Mouse (Mus musculus): ENCODE data around the gene Rbm15b. TPM values are rescaled to one million over a fixed set of nuclear protein-coding genes. Genes with fewer than 3 reads are reported as not detected.

Rbm15b gene
- polyA plus RNA-seq, 1 experiment from 2014 or later, result 16.6 TPM

DNA sequence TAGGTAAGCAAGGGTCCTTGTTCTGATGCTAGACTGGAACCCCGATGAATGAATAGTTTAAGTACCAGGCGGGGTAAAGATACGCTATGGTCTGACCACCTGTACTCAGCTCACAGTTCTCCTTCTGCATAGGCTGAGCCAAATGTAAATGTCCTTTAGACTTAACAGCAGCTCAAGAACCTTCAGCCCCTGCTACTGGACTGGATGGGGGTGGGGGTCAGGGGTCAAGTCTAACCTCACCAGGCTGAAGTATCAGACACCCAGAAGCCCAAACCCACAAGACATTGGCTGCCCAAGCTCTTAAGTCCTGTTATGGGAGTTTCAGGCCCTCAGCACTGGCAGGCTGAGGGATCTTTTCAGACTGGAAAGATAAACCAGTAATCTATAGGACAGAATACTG is 1.1 kb upstream of the Rbm15b start:
- Histone ChIP-seq H3K4me3 (replicated peaks; ENCODE audit: low read length) (no peak overlapping the region), H3K4me1 (replicated peaks; ENCODE audit: control insufficient read depth, insufficient read depth, low read length) (peaks cover 65% of the 10 kb centered on the region), H3K9me3 (ENCODE audit: control insufficient read depth, low read length) (no peaks in the 10 kb centered on the region), H3K9ac (replicated peaks; ENCODE audit: low read depth, low read length) (no peak overlapping the region), H3K36me3 (ENCODE audit: control insufficient read depth, insufficient read depth) (peaks cover 15% of the 10 kb centered on the region), H3K27me3 (replicated peaks; ENCODE audit: control insufficient read depth, insufficient read depth, low read length) (no peaks in the 10 kb centered on the region), H3K4me2 (ENCODE audit: low read length) (no peak overlapping the region), H3K27ac (ENCODE audit: low read length) (no peak overlapping the region)
- ATAC-seq, result no peak
- WGBS, result 97% methylated on average over 3 of the region's 3 CpGs

DNA sequence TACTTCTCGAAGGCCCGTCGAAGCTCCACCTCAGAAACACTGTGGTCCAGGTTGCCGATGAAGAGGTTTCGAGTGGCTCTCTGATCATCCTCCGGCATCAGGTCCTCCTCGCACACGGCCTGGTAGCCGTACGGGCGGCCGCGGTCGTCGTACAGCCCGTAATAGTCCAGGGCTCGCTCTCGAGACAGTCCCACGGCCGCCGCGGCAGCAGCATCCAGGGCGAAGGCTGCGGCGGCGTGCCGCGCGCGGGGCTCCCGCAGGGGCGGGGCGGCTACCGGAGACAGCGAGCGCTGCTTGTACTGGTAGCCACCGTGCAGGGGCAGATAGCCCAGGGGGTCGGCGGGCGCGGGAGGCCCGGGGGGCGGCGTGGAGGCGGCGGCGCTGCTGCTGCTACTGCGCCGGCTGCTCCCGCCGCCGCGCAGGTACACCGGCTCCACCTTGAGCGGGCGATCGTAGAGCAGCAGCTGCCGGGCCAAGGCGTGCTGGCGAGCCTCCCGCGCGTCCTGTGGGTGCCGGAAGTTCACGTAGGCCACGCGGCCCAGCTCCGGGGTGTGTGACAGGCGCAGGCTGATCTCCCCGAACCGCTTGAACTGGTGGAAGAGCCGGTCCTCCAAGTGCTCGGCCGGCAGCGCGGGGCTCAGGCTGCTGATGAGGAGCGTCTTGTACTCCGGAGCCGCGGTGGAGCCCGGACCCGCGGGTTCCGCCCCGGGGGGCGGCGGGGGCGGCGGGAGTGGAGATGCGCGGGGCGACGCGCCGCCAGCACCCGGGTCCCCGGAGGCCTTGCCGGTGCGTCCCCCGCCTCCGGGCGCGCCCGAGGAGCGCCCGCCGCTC is 1.1 kb downstream of the Rbm15b start:
- under 1% methylated on average over 98 of the region's 107 CpGs for WGBS
- peak overlapping the region; percentile 88 for H3K27ac ChIP-seq (ENCODE audit: low read length)
- H3K4me3 ChIP-seq (replicated peaks; ENCODE audit: low read length), result peak overlapping the region; percentile 94
- no peaks in the 10 kb centered on the region for H3K9me3 ChIP-seq (ENCODE audit: control insufficient read depth, low read length)
- H3K36me3 ChIP-seq (ENCODE audit: control insufficient read depth, insufficient read depth), result peaks cover 18% of the 10 kb centered on the region
- ATAC-seq, result peak; percentile 3
- peak overlapping the region; percentile 100 for H3K4me2 ChIP-seq (ENCODE audit: low read length)
- no peaks in the 10 kb centered on the region for H3K27me3 ChIP-seq (replicated peaks; ENCODE audit: control insufficient read depth, insufficient read depth, low read length)
- peak overlapping the region; percentile 99 for H3K9ac ChIP-seq (replicated peaks; ENCODE audit: low read depth, low read length)
- peaks cover 78% of the 10 kb centered on the region for H3K4me1 ChIP-seq (replicated peaks; ENCODE audit: control insufficient read depth, insufficient read depth, low read length)

DNA sequence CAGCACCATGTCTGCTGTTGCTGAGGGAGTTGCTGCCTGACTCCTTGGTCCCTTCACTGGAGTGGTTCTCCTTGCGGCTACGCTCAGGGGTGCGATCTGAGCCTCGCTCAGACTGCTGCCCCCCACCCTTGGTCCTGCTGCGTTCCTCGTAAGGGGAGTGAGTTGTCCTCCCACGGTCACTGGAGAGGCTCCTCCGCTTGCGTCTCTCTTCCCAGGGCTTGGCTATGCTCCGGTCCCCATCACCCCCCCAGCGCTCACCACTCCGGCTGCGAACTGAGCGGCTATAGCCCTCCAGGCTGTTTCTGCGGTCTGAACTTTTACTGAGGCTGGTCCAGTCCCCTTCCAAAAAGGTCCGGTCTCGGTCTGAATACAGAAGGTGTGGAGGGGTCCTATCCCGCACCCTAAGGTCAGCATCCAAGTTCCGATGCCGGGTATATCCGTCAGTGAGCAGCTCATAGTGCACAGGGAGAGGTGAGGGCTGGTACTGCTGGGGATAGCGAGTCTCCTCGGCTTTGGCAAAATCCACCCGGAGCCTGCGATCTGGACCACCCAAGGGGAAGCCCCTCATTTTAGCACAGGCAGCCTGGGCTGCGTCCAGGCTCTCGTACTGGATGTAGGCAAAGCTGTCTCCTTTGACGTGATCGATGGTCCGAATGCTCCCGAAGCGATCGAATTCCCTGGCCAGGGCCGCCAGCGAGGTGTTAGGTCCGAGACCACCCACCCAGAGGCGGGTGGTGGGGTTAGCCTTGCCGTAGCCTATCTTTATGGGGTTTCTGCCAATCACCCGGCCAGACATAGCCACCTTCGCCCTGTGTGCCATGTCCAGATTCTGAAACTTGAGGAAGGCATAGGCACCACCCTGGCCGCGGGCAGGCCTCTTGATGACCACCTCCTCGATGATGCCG is 2.0 kb downstream of the Rbm15b start:
- H3K9me3 ChIP-seq (ENCODE audit: control insufficient read depth, low read length), result no peaks in the 10 kb centered on the region
- peak overlapping the region; percentile 99 for H3K9ac ChIP-seq (replicated peaks; ENCODE audit: low read depth, low read length)
- WGBS, result 22% methylated on average over 44 of the region's 44 CpGs
- no peak overlapping the region for H3K27ac ChIP-seq (ENCODE audit: low read length)
- H3K4me1 ChIP-seq (replicated peaks; ENCODE audit: control insufficient read depth, insufficient read depth, low read length), result peaks cover 69% of the 10 kb centered on the region
- H3K4me2 ChIP-seq (ENCODE audit: low read length), result peak overlapping the region; percentile 100
- peaks cover 17% of the 10 kb centered on the region for H3K36me3 ChIP-seq (ENCODE audit: control insufficient read depth, insufficient read depth)
- no peak for ATAC-seq
- no peaks in the 10 kb centered on the region for H3K27me3 ChIP-seq (replicated peaks; ENCODE audit: control insufficient read depth, insufficient read depth, low read length)
- peak overlapping the region; percentile 94 for H3K4me3 ChIP-seq (replicated peaks; ENCODE audit: low read length)

DNA sequence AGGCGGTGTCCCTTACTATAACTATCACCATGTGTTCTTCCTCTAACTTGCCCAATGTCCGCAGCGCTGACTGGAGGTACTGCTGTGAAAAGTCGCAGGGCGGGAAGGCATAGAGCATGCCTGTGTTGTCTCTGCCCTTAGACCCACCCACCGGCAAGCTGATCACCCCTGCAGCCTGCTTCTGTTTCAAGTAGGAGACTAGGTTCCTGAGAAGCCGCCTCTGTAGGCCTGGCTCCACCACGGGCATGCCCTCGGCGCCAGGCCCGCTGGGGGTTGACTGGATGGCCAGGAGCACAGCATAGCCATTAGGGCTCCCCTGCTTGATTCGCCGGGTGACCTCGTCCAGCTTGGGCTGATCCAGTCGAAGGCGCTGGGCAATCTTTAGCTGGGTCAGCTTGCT is 2.9 kb downstream of the Rbm15b start:
- H3K36me3 ChIP-seq (ENCODE audit: control insufficient read depth, insufficient read depth), result peaks cover 12% of the 10 kb centered on the region
- no peak for ATAC-seq
- peaks cover 61% of the 10 kb centered on the region for H3K4me1 ChIP-seq (replicated peaks; ENCODE audit: control insufficient read depth, insufficient read depth, low read length)
- no peaks in the 10 kb centered on the region for H3K9me3 ChIP-seq (ENCODE audit: control insufficient read depth, low read length)
- no peak overlapping the region for H3K27ac ChIP-seq (ENCODE audit: low read length)
- H3K4me3 ChIP-seq (replicated peaks; ENCODE audit: low read length), result peak overlapping the region; percentile 94
- H3K4me2 ChIP-seq (ENCODE audit: low read length), result peak overlapping the region; percentile 100
- 53% methylated on average over 16 of the region's 16 CpGs for WGBS
- H3K9ac ChIP-seq (replicated peaks; ENCODE audit: low read depth, low read length), result peak overlapping the region; percentile 99
- H3K27me3 ChIP-seq (replicated peaks; ENCODE audit: control insufficient read depth, insufficient read depth, low read length), result no peaks in the 10 kb centered on the region

DNA sequence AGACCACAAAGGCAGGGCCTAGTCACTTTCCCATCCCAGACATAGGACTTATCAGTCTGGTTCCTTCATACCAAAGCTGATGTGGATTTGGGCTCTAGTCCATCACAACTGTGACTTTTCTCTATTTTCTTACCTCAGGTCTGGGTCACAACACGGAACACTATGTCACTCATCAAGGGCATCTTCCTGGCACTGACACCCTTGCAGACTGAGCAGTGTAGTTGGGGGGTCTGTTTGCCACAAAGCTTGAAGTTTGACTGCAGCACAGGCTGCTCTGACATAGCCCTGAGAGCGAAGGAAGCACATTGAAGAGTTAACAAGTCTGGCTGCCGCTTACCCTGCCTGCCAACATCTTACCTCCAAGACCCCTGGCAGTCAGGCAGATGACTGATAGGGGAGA is 4.1 kb downstream of the Rbm15b start:
- H3K9ac ChIP-seq (replicated peaks; ENCODE audit: low read depth, low read length), result 0 out of 2 replicates have a peak overlapping the region, but pooled peaks have one; percentile 5
- H3K4me1 ChIP-seq (replicated peaks; ENCODE audit: control insufficient read depth, insufficient read depth, low read length), result peaks cover 53% of the 10 kb centered on the region
- H3K9me3 ChIP-seq (ENCODE audit: control insufficient read depth, low read length), result no peaks in the 10 kb centered on the region
- H3K4me3 ChIP-seq (replicated peaks; ENCODE audit: low read length), result peak overlapping the region; percentile 10
- no peak overlapping the region for H3K27ac ChIP-seq (ENCODE audit: low read length)
- H3K36me3 ChIP-seq (ENCODE audit: control insufficient read depth, insufficient read depth), result 0 out of 2 replicates have a peak, but pooled peaks cover 15% of the 10 kb centered on the region
- H3K4me2 ChIP-seq (ENCODE audit: low read length), result peak overlapping the region; percentile 42
- no peaks in the 10 kb centered on the region for H3K27me3 ChIP-seq (replicated peaks; ENCODE audit: control insufficient read depth, insufficient read depth, low read length)
- ATAC-seq, result no peak
- 67% methylated on average over 3 of the region's 3 CpGs for WGBS

DNA sequence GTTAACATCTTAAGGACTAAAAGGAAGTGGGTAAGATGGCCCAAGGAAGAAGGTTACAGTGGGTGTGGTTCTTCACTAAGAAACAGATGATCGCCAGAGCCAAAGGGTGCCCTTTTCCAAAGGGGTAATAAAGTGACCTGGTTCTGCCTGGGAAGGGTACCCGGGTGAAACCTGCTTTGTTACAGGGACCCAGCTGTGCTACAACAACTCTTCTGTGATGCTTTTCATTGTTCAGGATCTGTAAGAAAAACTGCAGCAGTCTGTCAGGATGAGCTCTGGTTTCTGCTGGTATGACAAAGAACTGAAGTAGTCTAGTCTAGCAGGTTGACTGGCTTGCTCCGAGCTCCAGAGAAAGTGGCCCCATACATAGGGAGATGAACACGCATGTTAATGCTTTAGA is 5.1 kb downstream of the Rbm15b start:
- peaks cover 15% of the 10 kb centered on the region; the same call in 1 of the 2 replicates for H3K36me3 ChIP-seq (ENCODE audit: control insufficient read depth, insufficient read depth)
- H3K4me1 ChIP-seq (replicated peaks; ENCODE audit: control insufficient read depth, insufficient read depth, low read length), result peaks cover 45% of the 10 kb centered on the region
- no peak overlapping the region for H3K4me2 ChIP-seq (ENCODE audit: low read length)
- no peak overlapping the region for H3K4me3 ChIP-seq (replicated peaks; ENCODE audit: low read length)
- H3K9ac ChIP-seq (replicated peaks; ENCODE audit: low read depth, low read length), result no peak overlapping the region
- no peaks in the 10 kb centered on the region for H3K9me3 ChIP-seq (ENCODE audit: control insufficient read depth, low read length)
- 74% methylated on average over 4 of the region's 4 CpGs for WGBS
- no peak overlapping the region for H3K27ac ChIP-seq (ENCODE audit: low read length)
- no peak for ATAC-seq
- H3K27me3 ChIP-seq (replicated peaks; ENCODE audit: control insufficient read depth, insufficient read depth, low read length), result no peaks in the 10 kb centered on the region

DNA sequence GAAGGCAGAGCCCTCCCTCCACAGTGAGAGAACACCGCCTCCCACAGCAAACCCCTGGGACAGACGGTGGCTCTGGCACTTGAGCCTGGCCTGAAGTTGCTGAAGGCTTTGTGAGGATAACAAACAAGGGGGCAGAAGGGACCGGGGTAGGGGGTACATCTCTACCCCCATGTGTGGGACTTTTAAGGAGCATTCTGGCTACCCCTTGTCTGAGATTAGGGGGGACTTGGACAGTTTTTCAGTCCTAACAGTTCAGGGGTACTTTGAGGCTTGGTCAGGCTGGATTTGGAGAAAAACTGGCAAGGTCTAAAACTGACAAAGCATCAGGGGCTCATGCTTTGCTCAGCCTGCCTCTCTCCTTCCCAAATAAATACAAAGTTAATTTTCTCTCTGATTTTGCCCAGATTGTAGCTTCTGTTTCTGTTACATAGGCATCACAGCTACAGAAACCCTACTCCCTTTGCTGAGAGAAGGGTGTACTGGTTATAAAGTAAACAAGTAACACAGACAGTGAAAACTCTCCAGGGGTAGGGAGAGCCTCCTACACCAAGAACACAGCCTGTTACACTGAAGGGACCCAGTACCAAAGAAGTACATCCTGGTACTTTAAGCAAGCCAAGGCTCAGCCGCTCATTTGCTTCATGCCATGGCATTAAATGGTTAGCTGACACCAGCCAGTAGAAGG is 6.0 kb downstream of the Rbm15b start:
- ATAC-seq, result no peak
- Histone ChIP-seq H3K27ac (ENCODE audit: low read length) (no peak overlapping the region), H3K4me2 (ENCODE audit: low read length) (no peak overlapping the region), H3K4me3 (replicated peaks; ENCODE audit: low read length) (no peak overlapping the region), H3K4me1 (replicated peaks; ENCODE audit: control insufficient read depth, insufficient read depth, low read length) (peaks cover 45% of the 10 kb centered on the region), H3K9ac (replicated peaks; ENCODE audit: low read depth, low read length) (no peak overlapping the region), H3K27me3 (replicated peaks; ENCODE audit: control insufficient read depth, insufficient read depth, low read length) (no peaks in the 10 kb centered on the region), H3K9me3 (ENCODE audit: control insufficient read depth, low read length) (no peaks in the 10 kb centered on the region), H3K36me3 (ENCODE audit: control insufficient read depth, insufficient read depth) (peaks cover 20% of the 10 kb centered on the region)
- WGBS, result 57% methylated on average over 4 of the region's 4 CpGs

DNA sequence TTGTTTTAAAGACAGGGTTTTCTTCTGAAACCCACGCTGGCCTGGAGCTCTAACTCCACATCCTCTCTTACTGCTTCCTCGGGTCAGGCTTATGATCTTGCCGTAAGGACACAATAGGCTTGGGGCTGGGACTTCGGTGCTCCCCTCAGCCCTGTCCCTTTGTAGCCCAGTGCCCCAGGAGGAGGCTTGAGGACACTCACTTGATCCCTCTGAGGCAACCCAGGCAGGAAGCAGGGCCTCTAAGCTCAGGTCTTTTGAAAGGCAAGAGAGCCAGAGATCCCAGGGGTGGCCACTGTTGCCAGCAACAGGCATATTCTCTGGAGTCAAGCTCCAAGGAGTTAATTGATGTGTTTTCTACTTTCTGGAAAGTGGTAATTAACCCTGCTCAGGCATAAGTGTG is 7.8 kb downstream of the Rbm15b start:
- H3K9ac ChIP-seq (replicated peaks; ENCODE audit: low read depth, low read length), result no peak overlapping the region
- H3K9me3 ChIP-seq (ENCODE audit: control insufficient read depth, low read length), result no peaks in the 10 kb centered on the region
- no peak overlapping the region for H3K27ac ChIP-seq (ENCODE audit: low read length)
- H3K4me2 ChIP-seq (ENCODE audit: low read length), result no peak overlapping the region
- peaks cover 22% of the 10 kb centered on the region for H3K36me3 ChIP-seq (ENCODE audit: control insufficient read depth, insufficient read depth)
- H3K27me3 ChIP-seq (replicated peaks; ENCODE audit: control insufficient read depth, insufficient read depth, low read length), result no peaks in the 10 kb centered on the region
- no peak for ATAC-seq
- 48% methylated on average over 4 of the region's 4 CpGs for WGBS
- H3K4me3 ChIP-seq (replicated peaks; ENCODE audit: low read length), result no peak overlapping the region
- H3K4me1 ChIP-seq (replicated peaks; ENCODE audit: control insufficient read depth, insufficient read depth, low read length), result peaks cover 30% of the 10 kb centered on the region

DNA sequence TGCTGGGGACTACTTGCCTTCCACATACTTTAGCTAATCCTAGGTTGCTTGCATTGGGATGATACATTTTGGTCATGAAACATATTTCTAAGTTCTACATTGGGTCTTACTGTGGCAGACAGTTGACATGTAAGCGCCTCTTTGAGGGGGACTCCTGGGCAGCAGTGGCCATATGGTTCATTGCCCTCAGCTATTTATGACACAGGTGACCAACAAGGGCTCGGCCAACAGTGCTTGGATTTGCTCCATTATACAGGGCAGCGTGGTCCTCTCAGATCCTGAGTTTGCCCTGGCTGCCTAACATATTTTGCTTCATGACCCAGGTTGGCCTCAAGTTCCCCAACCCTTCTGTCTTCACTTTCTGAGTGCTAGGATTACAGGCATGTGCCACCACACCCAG is 10.6 kb downstream of the Rbm15b start:
- no peak for ATAC-seq
- H3K4me1 ChIP-seq (replicated peaks; ENCODE audit: control insufficient read depth, insufficient read depth, low read length), result peaks cover 3% of the 10 kb centered on the region
- H3K9ac ChIP-seq (replicated peaks; ENCODE audit: low read depth, low read length), result no peak overlapping the region
- H3K36me3 ChIP-seq (ENCODE audit: control insufficient read depth, insufficient read depth), result peaks cover 27% of the 10 kb centered on the region
- no peak overlapping the region for H3K4me3 ChIP-seq (replicated peaks; ENCODE audit: low read length)
- H3K27ac ChIP-seq (ENCODE audit: low read length), result no peak overlapping the region
- no peaks in the 10 kb centered on the region for H3K27me3 ChIP-seq (replicated peaks; ENCODE audit: control insufficient read depth, insufficient read depth, low read length)
- no peak overlapping the region for H3K4me2 ChIP-seq (ENCODE audit: low read length)
- H3K9me3 ChIP-seq (ENCODE audit: control insufficient read depth, low read length), result no peaks in the 10 kb centered on the region
- WGBS, result 91% methylated on average over 3 of the region's 3 CpGs

All from forebrain, embryonic 16.5 days (tissue).